Mouse (Mus musculus) bone marrow, adult 2 months (tissue): Measurements from ENCODE around the gene Rhbdf2. TPM values are rescaled to one million over a fixed set of nuclear protein-coding genes. Genes with fewer than 3 reads are reported as not detected.

Experiments
- H3K27ac ChIP-seq: fragments of 200-500 bp; 2 replicates; pipeline ENCODE4 v1.5.1; 2012; ENCODE audit warnings: low read depth, mild to moderate bottlenecking, control low read depth, inconsistent platforms, low read length; ENCODE audit not compliant: control insufficient read depth, poor library complexity, insufficient read depth
- H3K4me1 ChIP-seq: fragments of 200-500 bp; 2 replicates; pipeline ENCODE4 v1.6.1; 2011; ENCODE audit warnings: low read length; ENCODE audit not compliant: control insufficient read depth, insufficient read depth
- H3K4me3 ChIP-seq: fragments of 200-500 bp; replicated peaks from 2 replicates; pipeline ENCODE3; 2011; ENCODE audit warnings: mild to moderate bottlenecking, low read depth, low read length, control low read depth; ENCODE audit not compliant: control insufficient read depth
- CTCF ChIP-seq: fragments of 200-500 bp; IDR thresholded peaks from 2 replicates; pipeline ENCODE4 v1.5.1; 2011; ENCODE audit warnings: low read length, control low read depth; ENCODE audit not compliant: control insufficient read depth, insufficient read depth
- POLR2A ChIP-seq: fragments of 200-500 bp; IDR thresholded peaks from 2 replicates; pipeline ENCODE4 v1.6.1; 2011; ENCODE audit warnings: low read depth, mild to moderate bottlenecking, control low read depth, low read length, borderline replicate concordance; ENCODE audit not compliant: control insufficient read depth
- WGBS: fragments of 180-500 bp; shearing (Covaris S2); methylation state at CpG from one replicate; pipeline ENCODE4 v1.1.7; 2018; 5-methylcytosine and 5-hydroxymethylcytosine counted together
- polyA plus RNA-seq: library from polyadenylated mRNA; stranded (reverse); fragments of >200 nt; gene quantifications from 2 replicates; pipeline ENCODE4 v1.2.4, GENCODE M21; 2011; ENCODE audit warnings: low replicate concordance; ENCODE audit not compliant: missing spikeins, insufficient read depth, insufficient read length

Gene Rhbdf2
- polyA plus RNA-seq, 1 experiment: 51.1 TPM

DNA sequence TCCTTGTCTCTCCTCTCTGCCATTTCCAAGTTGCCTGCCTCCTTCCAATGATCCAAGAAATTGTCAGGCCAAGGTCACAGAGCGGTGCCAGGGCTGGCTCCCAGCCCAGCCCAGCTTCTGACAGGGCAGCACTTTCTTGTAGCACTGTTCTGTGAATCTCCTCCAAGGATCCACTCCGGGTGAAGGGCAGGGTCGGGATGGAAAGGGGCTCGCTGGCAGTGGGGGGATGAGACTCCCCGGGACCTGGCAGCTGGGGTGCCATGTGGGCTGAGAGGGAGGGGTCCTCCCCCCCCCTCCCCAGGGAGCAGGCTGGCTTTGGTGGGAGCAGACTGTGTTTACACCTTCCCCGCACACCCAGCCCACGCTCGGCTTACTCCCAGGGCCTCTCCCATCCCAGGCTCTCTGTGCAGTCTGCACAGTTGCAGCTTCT, 35.1 kb upstream of the Rhbdf2 start:
- TF ChIP-seq POLR2A: no peak
- no peak overlapping the region for H3K27ac ChIP-seq
- H3K4me3 ChIP-seq: no peak overlapping the region
- no peaks in the 10 kb centered on the region for H3K4me1 ChIP-seq
- WGBS: 75% methylated on average over 8 of the region's 8 CpGs

DNA sequence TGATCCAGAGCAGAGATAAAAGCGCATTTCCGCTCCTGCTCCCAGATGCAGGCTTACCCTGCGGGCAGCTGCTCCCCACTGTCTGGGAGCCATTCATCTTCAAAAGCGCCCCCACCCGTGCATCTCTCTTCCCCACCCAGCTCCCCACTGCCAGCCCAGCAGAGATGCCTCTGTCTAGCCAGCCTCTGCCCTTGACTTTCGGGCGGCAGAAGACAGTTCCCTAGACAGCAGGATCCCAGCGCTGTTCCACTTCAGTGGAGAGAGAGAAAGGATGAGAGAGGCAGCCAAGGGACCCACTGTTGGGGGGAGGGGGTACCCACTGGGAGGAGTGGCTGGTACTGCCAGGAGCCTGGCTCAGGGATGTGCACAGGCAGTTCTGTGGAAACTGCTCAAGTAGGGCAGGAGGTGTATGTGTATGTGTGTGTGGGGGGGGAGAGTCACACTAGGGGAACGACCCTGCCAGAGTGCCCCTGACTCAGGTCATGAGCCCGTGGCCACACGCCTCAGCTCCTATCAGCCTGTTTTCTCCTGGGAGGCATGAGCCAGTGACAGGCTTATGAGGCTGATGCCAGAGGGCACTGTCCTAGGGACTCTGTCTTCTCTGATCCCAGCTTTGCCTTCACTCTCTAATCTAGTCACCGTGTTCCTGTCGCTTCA, 34.6 kb upstream of the Rhbdf2 start:
- Histone ChIP-seq H3K4me1 (no peaks in the 10 kb centered on the region), H3K27ac (no peak overlapping the region), H3K4me3 (no peak overlapping the region)
- WGBS: 61% methylated on average over 13 of the region's 13 CpGs
- TF ChIP-seq CTCF: no peak
- no peak for TF ChIP-seq POLR2A

DNA sequence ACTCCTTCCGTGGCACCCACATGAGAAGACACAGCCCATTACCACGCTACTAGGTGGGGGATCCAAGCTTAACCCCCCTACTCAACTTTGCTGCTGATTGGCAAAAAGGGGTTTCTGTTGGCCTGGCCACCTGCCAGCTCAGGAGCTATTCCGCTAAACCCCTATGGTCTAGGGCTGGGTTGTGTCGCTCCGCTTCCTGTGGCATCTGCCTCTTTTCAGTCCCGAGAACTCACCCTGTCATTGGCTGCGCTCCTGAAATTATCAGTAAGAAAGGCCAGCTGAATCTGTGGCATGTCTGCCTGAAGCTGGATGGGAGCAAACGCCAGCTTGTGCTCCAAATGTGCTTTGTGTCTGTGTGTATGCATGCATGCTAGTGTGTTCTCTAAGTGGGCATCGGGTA, 33.4 kb upstream of the Rhbdf2 start:
- no peak overlapping the region for H3K27ac ChIP-seq
- no peaks in the 10 kb centered on the region for H3K4me1 ChIP-seq
- WGBS: 75% methylated on average over 9 of the region's 9 CpGs
- no peak for TF ChIP-seq CTCF
- TF ChIP-seq POLR2A: no peak
- no peak overlapping the region for H3K4me3 ChIP-seq

DNA sequence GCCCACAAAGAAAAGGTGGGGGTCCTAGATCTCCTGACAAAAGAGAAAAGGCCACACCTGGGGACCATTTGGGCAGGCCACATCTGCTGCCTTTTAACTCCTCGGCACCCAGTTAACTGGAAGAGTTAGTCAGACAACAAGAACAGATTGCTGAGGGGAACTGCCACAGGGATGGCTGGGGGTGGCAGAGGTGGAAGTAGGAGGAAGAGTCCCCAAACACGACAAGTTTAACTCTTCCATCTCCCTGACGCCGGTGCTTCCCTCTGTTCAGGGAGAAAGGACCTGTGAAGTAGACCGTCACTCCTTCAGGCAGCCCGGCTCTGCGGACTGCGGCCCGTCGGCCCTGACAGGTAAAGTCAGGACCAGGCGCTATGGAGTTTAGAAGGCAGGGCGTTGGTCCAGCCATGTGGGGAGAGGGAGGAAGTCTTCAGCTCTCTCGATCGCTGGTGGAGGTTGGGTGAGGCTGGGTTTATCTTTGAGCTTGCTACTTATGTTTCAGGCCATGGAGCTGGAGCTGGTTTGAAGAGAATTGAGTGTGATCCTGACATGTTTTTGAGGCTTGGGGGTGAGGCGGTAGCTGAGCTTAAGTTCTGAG, 32.3 kb upstream of the Rhbdf2 start:
- Histone ChIP-seq H3K27ac (no peak overlapping the region), H3K4me1 (no peaks in the 10 kb centered on the region), H3K4me3 (no peak overlapping the region)
- TF ChIP-seq POLR2A: no peak
- TF ChIP-seq CTCF: no peak
- WGBS: 77% methylated on average over 15 of the region's 15 CpGs

DNA sequence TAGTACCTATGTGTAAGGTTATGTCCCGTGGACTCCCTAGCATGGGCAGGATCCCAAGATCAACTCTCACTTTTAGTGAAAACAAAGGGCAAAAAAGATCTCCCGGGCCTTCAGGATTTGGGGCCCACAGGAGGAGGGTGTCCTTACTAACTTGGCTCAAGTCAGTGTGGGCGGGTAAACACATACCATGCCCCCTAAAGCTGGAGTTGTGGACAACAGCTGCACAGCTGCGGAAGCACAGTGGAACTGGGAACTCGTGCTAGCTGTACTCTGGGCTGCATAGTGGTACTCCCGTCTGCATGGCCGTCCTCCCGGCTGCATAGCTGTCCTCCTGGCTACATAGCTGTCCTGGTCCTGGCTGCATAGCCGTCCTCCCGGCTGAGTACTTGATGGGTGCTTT, 31.4 kb upstream of the Rhbdf2 start:
- H3K4me1 ChIP-seq: no peaks in the 10 kb centered on the region
- H3K27ac ChIP-seq: no peak overlapping the region
- 80% methylated on average over 10 of the region's 10 CpGs for WGBS
- TF ChIP-seq POLR2A: no peak
- TF ChIP-seq CTCF: no peak
- no peak overlapping the region for H3K4me3 ChIP-seq

DNA sequence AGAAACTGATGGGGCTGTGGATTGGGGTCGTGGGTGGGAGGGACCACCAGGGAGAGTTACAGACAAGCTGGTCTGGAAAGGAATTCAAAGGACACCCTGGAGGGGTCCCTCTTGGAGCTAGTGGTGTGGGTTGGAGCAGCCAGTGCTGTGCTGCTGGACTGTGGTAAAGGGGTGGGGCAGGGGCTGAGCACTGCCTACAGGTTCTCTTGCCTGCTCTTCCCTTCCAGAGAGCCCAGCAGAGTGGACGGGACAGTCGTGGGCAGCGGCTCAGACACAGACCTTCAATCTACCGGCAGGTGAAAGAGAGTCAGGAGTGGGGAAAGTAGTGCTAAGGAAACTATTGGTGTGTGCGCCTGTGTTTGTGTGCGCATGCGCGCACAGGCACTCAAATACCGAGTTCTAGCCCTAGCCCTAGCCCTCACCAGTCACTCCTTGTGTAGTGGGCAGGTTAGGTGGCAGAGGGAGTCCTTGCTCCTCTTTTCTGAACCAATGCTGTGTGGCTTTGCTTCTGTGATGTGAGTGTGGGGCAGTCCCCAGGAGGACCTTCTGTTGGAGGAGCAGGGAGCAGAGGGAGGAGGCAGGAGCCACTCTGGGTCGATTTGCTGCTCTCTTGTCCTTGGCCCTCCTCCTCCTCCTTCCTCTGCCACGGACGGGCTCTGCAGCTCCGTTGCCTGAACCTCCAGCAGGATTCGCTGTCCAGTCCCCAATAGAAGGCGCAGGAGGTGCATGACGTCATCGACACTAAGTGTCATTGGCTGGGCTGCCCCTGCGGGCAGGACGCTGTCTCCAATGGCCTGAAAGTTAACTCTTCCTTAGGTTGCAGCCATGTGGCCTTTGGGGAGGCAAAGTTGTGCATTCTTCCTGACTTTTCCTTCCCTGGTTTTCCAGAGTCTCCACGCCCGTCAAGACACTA, 30.7 kb upstream of the Rhbdf2 start:
- H3K27ac ChIP-seq: no peak overlapping the region

DNA sequence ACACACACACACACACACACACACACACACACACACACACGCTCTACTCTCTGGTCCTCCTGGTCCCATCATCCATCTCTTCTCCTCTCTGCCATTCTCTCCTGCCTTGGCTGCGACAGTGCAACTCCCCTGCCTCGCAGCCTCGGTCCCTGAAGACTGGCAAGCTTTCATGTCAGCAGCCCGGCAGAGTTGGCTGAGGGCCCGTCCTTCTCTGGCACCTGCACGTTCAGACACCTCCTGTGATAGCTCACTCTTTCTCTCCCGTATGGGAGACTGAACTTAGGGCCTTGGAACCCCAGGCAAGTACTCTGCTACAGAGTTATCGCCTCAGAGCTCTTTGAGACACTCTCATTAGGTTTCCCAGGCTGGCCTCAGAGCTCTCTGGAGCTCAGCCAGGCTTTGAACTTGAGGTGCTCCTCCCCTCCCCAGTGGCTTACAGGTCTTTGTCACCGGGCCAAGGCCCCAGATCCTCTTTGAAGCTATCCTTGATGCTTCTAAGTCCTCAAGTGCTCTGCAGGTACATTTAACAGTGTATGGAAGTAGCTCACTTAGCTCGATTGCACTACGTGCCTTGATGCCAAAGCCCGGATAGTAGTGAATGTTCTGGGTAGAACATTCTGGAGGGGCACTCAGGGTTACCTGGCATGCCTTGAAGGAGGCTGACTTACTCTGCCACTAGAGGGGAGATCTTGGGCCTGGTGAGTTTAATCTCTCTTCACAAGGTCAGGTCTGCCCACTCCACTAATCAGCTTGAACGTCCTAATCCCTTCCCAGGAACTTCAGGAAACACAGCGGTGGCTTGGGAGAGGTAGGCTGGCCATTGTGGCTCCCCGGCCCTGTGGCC, 29.8 kb upstream of the Rhbdf2 start:
- Histone ChIP-seq H3K4me1 (no peaks in the 10 kb centered on the region), H3K4me3 (no peak overlapping the region), H3K27ac (no peak overlapping the region)
- WGBS: 76% methylated on average over 16 of the region's 16 CpGs
- TF ChIP-seq POLR2A: no peak

More for the DNA sequence above, 30.7 kb upstream of the Rhbdf2 start:
- H3K4me3 ChIP-seq: peak overlapping the region; percentile 35
- H3K4me1 ChIP-seq: no peaks in the 10 kb centered on the region
- TF ChIP-seq CTCF: no peak
- peak; percentile 47; the same call in 1 of the 2 replicates for TF ChIP-seq POLR2A
- WGBS: 26% methylated on average over 22 of the region's 22 CpGs

DNA sequence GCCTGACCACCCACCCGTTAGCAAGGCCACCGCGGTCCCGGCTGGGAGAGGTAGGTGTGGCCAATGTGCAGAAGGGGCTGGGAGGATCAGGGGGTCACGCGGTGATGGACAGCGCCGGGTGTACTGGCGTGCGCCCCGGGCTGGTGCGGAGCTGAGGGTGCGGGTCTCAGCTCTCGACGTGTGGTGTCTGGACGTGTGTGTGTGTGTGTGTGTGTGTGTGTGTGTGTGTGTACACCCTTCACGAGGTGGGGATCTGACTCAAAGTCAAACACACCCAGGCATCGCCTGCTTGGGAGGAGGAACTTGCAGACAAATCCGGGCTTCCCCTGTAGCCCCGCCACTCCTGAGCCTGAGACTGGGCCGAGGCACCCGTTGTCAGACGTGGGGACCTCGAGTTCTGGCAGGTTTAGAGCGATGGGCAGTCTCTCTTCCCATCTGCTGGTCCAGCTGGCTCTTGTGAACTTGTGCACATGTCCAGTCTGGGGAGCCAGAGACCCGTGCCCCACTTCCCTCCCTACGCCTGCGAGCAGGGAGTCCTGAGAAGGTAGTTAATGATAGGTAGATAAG, 27.5 kb upstream of the Rhbdf2 start, which contains the start of gene Cygb:
Gene Cygb, minus strand, starts transcription at position 59 of the 567 bp plus-strand sequence.
- H3K27ac ChIP-seq: no peak within 1 kb of the TSS
- no peak for TF ChIP-seq CTCF
- no peak for TF ChIP-seq POLR2A
- H3K4me1 ChIP-seq: no peaks in the 10 kb centered on the region
- WGBS: 7% methylated on average over 28 of the region's 28 CpGs
- H3K4me3 ChIP-seq: no peak within 1 kb of the TSS
